Mouse (Mus musculus) T-cell, adult 2 months (primary cell): ENCODE measurements around the gene Rxrg.

Source experiments
- DNase-seq: peaks from one replicate; pipeline ENCODE4 v3.0.0; 2022; ENCODE audit warnings: low spot score

Rxrg gene

DNA sequence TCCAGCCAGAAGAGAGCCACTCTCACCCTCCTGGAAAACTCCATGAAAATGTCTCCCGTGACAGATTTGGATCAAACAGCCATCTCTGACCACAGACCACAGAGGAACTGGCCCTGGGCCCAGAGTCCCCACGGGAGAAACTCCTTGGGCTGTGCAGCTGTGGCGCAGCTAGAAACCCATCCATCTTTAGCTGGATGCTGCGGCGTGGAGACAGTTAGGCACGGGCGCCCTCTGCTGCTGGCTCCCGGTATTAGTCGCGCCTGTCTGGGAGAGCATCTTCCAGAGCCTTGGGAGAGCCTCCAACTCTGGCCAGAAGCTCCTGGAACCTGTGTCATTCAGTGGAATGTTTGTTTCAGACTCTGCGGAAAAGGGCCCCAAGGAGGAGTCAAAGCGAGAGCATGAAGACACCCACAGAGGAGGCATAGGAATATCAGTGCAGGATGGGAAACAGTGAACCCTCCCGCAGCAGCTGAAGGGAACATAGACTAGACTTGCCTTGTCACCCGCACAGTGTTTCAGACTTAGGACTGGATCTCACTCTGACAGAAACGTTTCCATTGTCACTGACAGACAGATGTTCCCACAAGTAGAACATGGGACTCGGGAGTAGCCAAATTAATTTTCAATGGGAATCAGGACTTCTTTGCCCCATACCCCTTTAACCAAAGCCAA lies 46.8 kb downstream of the Rxrg start:
- DNase-seq = no peak

DNA sequence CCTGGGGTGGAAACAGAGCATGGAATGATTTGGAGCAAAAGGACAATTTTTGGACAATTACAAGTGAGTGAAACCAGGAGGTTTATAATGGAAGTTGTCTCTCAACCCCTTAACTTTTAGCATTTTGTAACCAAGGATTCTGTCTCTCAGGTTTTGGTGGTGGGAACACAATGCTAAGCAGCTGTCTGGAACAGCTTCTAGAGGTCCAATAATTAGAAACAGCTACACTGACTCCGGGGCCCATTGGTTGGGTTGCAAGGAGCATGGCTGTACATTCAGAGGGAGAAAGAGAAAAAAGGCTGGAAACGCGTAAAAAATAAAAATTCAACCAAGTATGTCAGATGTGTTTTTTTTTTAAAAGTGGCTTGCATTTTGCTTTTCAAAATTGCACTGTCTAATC lies 50.5 kb downstream of the Rxrg start:
- DNase-seq = no peak

DNA sequence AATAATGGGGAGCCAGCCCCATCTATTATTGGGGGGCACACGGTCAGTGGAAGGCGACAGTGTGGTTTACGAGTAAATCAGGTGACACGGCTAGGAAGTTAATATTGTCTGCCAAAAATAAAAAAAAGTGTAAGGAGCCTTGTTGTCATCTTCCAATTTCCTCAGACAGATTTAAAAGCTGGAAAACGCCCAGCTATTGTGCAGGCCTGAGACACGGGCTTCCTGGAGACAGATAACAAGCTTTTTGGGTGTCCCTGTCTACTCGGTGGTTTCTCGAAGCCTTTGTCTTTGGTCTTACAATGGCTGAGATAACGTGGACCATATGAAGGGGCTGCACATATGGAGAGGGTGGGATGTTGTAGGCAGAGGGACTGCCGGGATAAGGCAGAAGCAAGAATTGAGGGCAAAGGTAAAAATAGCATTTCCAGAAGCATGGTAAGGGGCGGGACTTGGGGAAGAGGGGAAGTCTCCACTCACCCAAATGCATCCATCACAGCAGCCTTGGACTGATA lies 51.0 kb downstream of the Rxrg start:
- DNase-seq = no peak

DNA sequence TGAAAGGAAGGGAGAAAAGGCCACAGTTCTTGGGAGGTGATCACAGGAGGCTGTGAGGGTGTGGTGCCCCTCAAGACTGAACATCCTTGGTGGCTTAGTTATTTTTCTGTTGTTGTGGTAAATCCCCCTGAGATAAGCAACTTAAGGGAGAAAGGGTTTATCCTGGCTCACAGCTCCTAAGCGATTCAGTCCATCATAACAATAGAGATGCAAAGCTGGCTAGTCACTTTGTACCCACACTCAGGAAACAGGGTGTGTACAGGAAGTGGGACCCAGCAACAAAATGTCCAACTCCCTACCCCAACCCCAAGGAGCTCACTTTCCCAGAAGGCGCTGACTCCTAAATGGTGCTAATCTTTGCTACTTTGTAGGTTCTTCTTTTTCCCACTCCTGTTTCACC lies 54.2 kb downstream of the Rxrg start:
- no peak for DNase-seq

DNA sequence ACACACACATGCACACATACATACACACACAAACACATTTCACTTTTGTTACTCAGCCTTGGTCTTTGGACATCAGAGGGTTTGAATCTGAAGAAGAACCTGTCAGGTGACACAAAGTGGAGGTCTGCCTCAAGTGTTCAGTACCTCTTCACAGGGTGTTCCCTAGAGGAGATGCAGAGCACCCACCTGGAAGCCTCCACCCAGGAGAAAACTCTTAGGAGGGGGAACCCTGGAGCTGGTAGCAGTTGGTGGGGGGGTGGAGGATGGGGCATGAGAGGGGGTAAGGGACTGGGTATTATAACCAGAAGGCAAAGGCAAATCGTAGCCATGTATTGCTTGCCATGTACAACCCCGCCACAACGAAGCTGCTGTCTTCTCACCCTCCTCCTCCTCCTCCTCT lies 60.9 kb downstream of the Rxrg start:
- DNase-seq = no peak

DNA sequence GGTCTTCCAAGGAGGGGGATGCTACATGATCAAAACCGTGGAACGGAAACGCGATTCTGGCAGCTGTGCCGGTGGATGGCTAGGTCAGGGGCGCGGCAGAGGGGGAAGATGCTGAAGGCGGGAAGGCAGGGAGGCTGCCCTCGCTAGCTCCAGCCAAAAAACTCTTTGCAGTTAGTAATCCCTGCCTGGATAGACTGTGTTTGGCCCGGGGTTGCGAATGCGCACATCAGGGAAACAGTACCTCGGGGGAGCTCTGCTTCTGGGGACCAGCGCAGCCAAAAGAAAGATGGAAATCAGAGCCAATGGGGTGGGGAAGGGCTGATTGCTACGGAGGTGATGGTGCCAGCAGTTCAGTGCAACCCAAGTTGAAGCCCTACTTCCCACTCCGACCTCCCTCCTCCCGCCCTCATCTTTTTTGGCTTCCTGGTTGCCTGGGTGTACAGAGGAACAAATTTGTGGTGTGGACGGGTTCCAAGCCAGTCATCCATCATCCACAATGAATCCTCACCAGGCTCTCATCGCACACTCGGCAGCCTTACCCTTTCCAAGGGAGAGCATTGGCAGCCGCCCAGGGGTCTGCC lies 62.4 kb downstream of the Rxrg start:
- no peak for DNase-seq

DNA sequence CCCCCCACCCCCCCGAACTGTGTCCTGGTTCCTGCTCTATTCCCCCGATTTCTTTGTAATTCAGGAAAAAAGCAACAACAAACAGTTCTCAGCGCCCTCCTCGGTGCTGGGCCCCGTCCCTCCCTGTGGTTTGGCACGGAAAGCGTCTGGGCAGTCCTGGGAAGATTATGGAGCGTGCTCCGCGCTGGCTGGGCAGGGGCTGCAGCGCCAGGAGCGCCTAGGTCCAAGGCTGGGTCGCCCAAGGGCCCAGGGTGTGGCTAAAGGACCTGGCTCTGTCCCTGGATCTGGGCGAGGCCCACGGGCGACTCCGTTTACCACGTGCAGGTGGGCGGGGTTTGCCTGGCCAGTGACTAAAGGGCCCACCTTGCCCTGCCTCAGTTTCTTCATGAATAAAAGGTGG lies 62.9 kb downstream of the Rxrg start:
- DNase-seq = no peak

DNA sequence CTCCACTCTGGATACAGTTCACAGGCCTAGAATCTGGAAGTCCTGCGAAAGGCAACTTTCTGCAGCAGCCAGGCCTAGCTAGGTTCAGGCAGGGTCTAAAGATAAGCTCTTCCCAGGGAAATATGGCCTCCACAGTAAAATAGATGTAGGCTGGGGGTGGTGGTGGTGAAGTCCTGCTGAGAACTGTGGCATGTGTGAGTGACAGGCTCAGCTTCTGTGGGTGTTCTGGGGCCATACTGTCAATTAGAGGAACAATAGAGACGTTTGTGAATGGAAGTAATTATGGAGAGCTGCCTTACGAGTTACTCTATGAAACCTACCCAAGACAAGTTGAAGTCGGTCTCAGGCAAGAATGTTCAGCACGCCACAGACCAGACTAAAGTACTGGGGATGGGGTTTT lies 65.0 kb downstream of the Rxrg start:
- no peak for DNase-seq

DNA sequence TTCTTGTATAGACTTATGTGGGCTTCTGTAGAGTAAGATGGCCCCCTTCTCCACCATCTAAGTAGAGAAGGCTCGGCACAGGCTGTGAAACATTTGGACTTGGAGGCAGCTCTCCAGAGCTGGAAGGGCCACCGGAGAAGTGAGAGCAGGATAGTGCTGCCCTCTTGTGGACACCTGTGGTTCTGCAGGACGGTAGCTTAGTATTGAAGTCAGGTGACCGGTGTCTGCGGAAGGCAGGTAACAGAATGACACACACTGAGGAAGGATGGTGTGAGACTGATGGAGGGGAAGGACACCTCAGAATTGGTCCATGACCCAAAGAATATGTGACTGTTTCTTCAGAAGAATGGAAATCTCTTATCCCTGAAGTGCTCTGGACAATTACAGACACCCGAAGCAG lies 71.6 kb downstream of the Rxrg start:
- no peak for DNase-seq

DNA sequence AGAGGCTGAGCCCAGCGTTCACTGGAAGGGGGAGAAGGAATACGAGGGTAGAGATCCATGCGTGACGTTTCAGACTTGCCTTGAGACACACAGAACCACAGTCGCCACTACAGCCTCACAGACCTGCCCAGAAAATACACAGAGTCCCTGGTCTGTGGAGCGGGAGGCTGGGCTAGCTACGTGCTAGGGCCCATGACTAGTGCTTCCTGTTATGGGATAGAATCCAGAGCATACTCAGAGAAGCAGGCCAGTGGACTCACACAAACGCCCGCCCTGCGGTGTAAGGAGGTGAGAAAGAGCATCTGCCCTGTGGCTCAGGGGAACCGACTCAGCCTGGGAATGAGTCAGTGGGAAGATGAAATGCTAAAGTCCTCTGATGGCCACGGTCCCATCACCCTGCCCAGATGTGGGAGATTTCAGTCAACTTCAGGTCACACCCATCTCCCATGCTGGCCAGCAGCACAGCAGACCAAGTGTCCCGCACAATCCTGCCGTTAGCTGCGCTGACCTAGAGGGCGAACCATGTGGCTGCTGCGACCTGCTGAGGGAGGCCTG lies 74.3 kb downstream of the Rxrg start:
- no peak for DNase-seq

DNA sequence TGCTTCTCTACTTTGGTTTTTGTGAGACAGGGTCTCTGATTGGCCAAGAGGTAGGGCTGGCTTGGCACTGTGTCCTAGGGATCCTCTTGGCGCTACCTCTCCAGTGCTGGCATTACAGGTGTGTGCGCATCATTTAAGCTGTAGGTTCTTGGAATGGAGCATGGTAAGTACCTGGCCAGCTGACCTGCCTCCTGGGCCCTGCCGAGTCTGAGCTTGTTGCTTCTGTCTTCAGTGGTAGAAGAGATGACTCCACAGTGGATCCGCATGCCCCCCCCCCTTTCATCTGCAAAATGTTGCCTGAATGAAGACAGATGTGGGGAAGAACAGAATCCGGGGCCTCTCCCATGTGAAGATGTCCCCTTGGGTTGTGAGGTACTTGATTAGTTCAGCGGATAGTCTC lies 80.9 kb downstream of the Rxrg start:
- no peak for DNase-seq

DNA sequence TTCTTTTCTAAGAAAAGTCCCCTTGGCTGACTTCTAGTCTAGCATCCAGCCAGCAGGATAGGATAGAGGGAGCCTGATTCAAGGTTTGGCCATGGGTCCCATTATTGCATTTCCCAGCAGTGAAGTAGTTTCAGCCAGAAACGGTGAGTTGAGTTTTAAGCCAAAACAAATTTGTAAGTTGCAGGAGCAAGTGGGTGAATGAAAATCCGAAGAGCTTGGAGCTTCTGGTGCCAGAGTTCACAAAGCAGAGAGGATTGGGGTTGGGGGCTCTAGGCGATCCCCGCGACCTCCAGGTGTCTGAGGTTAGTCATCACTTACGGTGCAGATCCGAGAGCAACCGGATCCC lies 89.8 kb downstream of the Rxrg start:
- no peak for DNase-seq

DNA sequence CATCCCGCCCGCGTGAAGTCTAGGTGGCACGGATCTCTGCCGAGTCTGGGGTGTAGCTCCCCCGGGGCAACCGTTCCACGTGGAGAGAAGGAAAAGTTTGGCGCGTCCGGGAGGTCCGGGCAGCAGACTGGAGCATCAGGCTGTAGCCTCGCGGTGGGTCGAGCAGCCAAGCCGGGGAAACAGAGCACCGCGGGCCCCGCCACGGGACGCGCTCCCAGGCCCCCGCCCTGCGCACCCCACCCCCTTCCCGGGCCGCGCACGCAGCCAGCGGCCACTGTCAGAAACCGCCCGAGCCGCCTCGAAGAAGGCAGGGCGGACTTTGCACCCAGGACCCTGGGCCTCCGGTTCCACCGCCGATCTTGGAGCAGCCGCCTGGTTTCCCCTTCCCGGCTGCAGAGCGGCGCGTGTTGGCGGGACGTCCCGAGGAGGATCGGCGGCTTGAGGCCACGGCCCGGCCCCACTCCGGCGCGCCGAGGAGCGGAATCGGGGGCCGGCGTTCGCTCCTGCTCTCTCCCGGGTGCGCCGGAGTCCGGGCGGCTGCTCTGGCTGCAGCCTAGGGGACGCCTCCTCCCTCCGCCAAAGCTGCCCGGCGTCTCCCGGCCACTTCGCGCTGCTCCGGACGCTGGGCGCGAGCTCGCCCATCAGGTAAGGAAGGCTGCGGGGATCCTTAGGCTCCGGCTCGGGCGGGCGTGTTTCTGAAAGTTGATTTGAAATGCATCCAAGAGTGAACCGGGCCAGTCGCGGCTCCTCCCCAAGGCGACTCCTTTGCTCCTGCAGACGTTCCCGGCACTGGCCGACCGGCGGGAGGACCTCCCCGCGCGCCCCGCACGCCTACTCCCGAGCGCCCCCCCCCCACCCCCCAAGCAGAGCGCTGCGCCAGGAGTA lies 90.4 kb downstream of the Rxrg start:
- DNase-seq = no peak

DNA sequence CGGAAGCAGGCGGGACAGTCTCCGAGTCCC lies 90.9 kb downstream of the Rxrg start, which contains the start of gene Lmx1a:
Gene Lmx1a, plus strand, starts transcription at position 6 of the 30 bp plus-strand sequence.
- no peak for DNase-seq
